Mouse (Mus musculus): ENCODE measurements at regions not wholly inside any gene's neighbourhood (a gene's known extent, or its start where the extent isn't known, plus 50 kb on each side); places are given as distances from the start of the nearest gene placed in this dataset.

- TF ChIP-seq CTCF (IDR thresholded peaks at IDR 0.05; ENCODE audit: low read depth, low read length) (no peak), POLR2A (IDR thresholded peaks at IDR 0.05; ENCODE audit: borderline replicate concordance, low read depth, low read length) (no peak)
These were observed 545.2 kb upstream of the Adam5 start for GRCm38 (mm10) chr8:25369331-25369730.

All from bone marrow macrophage, adult 2 months (primary cell).